Mouse (Mus musculus) cerebellum, adult 11 months (tissue): ENCODE results near the gene Cysltr2.
A peak's percentile ranks its signal among the peaks of the same experiment; 100 is the strongest.

ENCODE experiments used
- DNase-seq: peaks from one replicate; pipeline ENCODE4 v3.0.0; 2022

The Cysltr2 gene

DNA sequence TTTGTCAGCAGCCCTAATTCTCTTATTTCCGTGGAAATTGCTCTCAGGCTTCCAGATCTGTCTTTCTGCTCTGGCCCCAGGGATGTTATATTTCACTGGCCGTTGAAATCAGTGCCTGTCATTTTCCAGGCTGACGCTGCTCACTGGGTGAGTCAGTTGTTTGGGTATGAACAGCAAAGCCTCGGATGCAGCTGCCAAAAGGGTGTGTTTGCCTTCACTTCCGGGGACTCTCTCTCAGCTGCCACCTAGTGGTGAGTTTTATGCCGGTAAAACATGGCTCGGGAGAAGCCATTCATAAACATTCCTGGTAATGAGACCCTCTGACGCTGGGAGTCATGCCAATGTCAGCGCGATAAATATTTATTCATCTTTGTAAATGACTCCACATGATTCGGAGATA is 65.5 kb downstream of the Cysltr2 start:
- DNase-seq, result peak; percentile 38

DNA sequence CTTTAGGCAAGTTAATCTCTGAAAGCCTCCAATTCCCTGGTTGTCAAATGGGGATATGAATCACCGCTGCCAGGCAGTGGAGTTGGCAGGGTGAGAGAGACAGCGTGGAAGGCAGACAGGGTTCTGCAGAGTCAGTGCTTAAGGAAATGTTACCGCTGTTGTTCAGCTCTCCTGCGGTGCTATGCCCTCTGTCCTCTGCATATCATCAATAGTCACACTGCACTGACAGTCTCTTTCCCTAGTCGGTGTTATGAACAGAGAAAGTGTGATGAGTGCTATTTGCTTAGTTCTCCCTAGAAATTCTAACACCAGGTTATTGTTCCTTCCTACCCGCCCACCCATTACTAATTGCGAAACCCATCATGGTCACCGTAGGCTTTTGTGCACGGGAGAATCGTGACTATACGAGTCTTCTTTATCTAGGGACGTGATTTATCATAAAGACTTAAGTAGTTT is 65.9 kb downstream of the Cysltr2 start:
- DNase-seq, result no peak

DNA sequence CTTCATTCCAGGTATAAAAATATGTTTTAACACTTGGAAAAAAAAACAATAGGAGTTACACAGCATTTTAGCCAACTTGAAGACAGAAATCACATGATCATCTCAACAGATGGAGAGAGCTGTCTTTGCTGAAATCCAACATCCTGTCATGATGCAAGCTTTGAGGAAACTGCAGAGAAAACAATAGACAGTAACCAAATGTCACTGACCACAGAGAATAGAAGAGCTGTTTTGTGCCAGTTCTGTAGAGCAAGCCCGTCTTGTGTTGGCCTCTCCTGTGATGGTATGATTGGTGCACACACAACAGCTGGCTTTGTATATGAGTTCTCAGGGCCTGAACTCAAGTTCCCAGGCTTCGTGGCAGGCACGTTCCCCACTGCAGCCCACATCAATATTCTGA is 68.2 kb downstream of the Cysltr2 start:
- DNase-seq, result no peak

DNA sequence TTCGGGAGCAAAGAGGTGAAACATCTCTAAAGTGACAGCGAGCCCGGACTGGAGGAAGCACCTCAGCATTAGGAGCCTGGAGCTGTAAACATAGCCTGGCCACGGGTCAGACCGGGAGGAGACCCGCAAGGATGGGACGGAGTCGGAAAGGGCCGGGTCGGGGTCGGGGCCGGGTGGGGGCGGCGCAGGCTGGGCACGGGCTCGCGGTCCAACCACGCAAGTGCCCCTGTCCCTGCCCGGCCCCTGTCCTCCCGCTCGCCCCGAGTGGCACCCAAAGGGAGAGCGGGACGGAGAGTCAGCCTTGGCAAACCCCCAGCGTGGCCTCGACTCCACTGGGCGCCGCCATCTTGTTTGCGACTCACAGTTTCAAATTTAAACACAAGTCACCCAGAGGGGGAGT is 68.8 kb downstream of the Cysltr2 start:
- no peak for DNase-seq

DNA sequence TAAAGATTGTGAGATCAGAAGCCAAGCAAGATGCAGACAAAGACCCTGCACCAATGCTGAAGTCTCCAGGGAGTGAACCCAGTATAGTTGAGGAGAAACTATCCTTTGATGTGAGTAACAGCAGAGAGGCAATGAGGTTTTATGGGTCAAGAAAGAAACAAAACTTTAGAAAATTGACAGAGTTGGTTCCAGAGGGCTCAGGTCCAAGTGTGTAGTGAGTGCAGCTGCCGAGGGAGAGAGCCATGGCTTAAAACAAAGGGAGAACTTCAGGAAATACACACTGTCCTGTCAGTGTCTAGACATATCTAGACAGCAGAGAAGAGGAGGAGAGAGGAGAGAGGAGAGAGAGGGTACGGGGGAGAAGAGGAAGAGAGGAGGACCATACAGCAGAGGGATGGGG is 72.8 kb downstream of the Cysltr2 start:
- DNase-seq, result no peak
